Mouse (Mus musculus): ENCODE measurements at regions not wholly inside any gene's neighbourhood (a gene's known extent, or its start where the extent isn't known, plus 50 kb on each side); places are given as distances from the start of the nearest gene placed in this dataset.

- TF ChIP-seq CTCF (IDR thresholded peaks at IDR 0.05) (no peak), EP300 (IDR thresholded peaks at IDR 0.05) (no peak)
Observed at GRCm38 (mm10) chr2:17932426-17932931, 64.3 kb downstream of the H2al2a start.

All from lung, postnatal 0 days (tissue).